Mouse (Mus musculus): ENCODE data around the gene Sry. TPM values are rescaled to one million over a fixed set of nuclear protein-coding genes. Genes with fewer than 3 reads are reported as not detected.

Gene Sry
- polyA plus RNA-seq (2015; fragmentation: Illumina TruSeq; extraction: RNeasy Lipid Tissue Mini Kit (QIAGEN cat#74804); ENCODE audit: insufficient read depth, low replicate concordance), result not detected

DNA sequence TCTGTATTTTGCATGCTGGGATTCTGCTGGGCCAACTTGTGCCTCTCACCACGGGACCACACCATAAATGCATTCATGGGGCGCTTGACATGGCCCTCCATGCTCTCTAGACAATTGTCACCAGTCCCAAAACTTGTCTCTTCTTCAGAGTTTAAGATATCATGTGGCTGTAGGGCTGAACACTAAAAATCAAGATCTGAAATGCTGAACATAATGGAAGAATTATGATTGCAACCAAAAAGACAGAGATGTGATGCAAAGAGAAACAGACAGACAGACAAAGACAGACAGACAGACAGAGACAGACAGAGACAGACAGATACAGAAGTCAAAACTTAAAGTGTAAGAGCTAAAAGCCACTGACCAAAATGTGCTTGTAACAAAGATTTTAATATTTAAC, at the start of gene Sry:
Gene Sry, minus strand, starts transcription at position 101 of the 400 bp plus-strand sequence.

Other genes starting within 250 kb of the Sry start
- not detected for gene H2al2c, start 64.6 kb downstream of the Sry start, polyA plus RNA-seq (2015; fragmentation: Illumina TruSeq; extraction: RNeasy Lipid Tissue Mini Kit (QIAGEN cat#74804); ENCODE audit: insufficient read depth, low replicate concordance)
- not detected for gene H2al2b, start 57.0 kb upstream of the Sry start, polyA plus RNA-seq (2015; fragmentation: Illumina TruSeq; extraction: RNeasy Lipid Tissue Mini Kit (QIAGEN cat#74804); ENCODE audit: insufficient read depth, low replicate concordance)
- gene Gm4064, start 132.5 kb upstream of the Sry start, polyA plus RNA-seq (2015; fragmentation: Illumina TruSeq; extraction: RNeasy Lipid Tissue Mini Kit (QIAGEN cat#74804); ENCODE audit: insufficient read depth, low replicate concordance), result not detected
- not detected for gene Rbmy, start 167.0 kb upstream of the Sry start, polyA plus RNA-seq (2015; fragmentation: Illumina TruSeq; extraction: RNeasy Lipid Tissue Mini Kit (QIAGEN cat#74804); ENCODE audit: insufficient read depth, low replicate concordance)
- gene Gm10256, start 167.0 kb upstream of the Sry start, polyA plus RNA-seq (2015; fragmentation: Illumina TruSeq; extraction: RNeasy Lipid Tissue Mini Kit (QIAGEN cat#74804); ENCODE audit: insufficient read depth, low replicate concordance), result not detected
- not detected for gene Gm10352, start 237.3 kb upstream of the Sry start, polyA plus RNA-seq (2015; fragmentation: Illumina TruSeq; extraction: RNeasy Lipid Tissue Mini Kit (QIAGEN cat#74804); ENCODE audit: insufficient read depth, low replicate concordance)

Data from spleen, adult 10 weeks (tissue).